Mouse (Mus musculus) brain, embryonic 14.5 days (tissue): Measurements from ENCODE around the gene Unc119b. TPM values are rescaled to one million over a fixed set of nuclear protein-coding genes. Genes with fewer than 3 reads are reported as not detected.
"Not testable (repeated sequence)": the region's sequence is repeated elsewhere in the genome, so short reads cannot be mapped to it uniquely, and the experiment has no call there.

Source experiments
- DNase-seq: peaks from one replicate; pipeline ENCODE4 v3.0.0-alpha.2; 2011; ENCODE audit warnings: low read depth
- CTCF ChIP-seq: fragments of 200-500 bp; IDR thresholded peaks from 2 replicates; pipeline ENCODE4 v1.5.1; 2012; ENCODE audit warnings: inconsistent platforms, mild to moderate bottlenecking, moderate library complexity, borderline replicate concordance; ENCODE audit not compliant: insufficient read depth, insufficient read length; ENCODE audit errors: extremely low read depth
- POLR2A ChIP-seq: fragments of 200-500 bp; IDR thresholded peaks from 2 replicates; pipeline ENCODE4 v1.6.1; 2012; ENCODE audit warnings: mild to moderate bottlenecking, inconsistent platforms, borderline replicate concordance; ENCODE audit not compliant: poor library complexity, insufficient read depth, insufficient read length, severe bottlenecking; ENCODE audit errors: extremely low read depth
- polyA plus RNA-seq: library from polyadenylated mRNA; depleted of rRNA; stranded (reverse); fragments of >200 nt; gene quantifications from 2 replicates; pipeline ENCODE4 v1.2.3, GENCODE M21; 2012

Gene Unc119b
- polyA plus RNA-seq, 1 experiment: 49.7 TPM

DNA sequence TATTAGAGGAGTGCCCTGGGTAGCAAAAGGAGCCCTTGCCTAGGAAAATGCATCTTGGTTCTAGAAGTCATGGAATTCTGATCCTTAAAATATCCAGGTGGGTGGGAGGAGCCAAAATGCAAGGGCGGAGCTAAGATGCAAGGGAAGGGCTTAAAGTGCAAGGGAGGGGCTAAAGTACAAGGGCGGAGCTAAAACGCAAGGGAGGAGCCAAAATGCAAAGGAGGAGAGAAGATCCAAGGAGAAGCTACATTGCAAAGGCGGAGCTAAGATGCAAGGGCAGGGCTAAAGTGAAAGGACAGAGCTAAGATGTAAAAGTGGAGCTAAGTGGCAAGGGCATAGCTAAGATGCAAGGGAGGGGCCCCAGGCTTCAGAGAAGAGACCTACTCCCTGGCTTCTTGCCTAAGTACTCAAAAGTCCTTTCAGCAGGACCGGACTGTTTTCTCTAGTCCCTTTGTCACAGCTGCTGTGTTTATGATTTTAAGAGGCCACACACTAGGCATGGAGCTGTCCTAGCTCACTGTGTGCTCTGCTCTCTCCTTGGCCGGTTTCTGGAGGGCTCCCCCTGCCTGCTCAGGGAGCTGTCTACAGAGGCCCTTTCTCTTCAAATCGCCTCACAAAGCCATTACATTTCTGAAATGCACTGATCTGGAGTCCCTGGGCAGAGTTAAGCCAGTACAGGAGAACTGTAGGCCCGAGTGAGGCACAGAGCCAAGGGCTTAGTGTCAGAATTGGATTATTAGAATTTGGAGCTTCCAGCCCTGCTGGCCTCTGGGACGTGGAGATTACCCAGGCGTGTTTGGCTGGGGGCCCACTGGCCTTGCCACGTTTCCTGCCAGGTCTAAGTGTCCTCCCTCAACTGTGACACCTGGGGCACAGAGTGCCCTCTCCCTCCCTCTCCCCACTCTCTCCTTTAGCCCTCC lies 31.4 kb upstream of the Unc119b start:
- peak; percentile 67 for DNase-seq
- TF ChIP-seq POLR2A: no peak
- TF ChIP-seq CTCF: no peak

DNA sequence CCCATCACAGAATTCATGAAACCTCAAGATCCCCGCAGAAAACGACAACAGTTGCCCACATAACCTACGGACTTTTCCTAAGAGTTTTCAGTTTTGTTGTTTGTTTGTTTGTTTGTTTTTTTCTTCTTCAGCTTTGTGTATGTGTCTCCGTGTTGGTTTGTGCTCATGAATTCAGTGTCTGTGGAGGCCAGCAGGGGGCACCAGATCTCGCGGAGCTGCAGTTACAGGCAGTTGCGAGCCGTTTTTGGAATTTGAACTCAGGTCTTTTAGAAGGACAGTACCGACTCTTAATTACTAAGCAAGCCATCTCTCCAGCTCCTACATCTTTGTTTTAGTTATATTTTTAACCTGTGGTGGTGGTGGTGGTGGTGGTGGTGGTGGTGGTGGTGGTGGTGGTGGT lies 30.6 kb upstream of the Unc119b start:
- TF ChIP-seq POLR2A: no peak
- peak; percentile 51; the same call in 1 of the 2 replicates for TF ChIP-seq CTCF
- no peak for DNase-seq

DNA sequence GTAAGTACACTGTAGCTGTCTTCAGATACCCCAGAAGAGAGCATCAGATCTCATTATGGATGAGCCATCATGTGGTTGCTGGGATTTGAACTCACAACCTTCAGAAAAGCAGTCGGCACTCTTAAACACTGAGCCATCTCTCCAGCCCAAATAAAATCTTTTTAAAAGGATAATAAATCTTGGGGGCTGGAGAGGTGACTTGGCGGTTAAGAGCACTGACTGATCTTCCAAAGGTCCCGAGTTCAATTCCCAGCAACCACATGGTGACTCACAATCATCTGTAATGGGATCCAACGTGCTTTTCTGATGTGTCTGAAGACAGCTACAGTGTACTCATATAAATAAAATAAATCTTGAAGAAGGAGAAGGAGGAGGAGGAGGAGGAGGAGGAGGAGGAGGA lies 29.7 kb upstream of the Unc119b start:
- not testable (repeated sequence) for DNase-seq

DNA sequence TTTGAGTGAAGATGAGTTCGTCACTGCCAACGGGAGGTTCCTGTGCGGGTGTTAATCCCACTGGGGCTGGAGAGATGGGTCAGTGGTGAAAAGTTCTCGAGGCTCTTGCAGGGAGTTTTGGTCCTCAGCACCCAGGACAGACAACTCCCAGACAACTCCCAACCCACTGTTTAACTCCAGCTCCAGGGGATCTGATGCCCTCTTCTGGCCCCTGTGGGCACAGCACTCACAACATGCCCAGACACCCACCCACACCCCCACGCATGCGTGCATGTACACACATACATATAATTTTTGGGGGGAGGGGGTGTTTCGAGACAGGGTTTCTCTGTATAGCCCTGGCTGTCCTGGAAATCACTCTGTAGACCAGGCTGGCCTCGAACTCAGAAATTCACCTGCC lies 28.8 kb upstream of the Unc119b start:
- DNase-seq: peak; percentile 51
- TF ChIP-seq POLR2A: no peak
- peak; percentile 57 for TF ChIP-seq CTCF

DNA sequence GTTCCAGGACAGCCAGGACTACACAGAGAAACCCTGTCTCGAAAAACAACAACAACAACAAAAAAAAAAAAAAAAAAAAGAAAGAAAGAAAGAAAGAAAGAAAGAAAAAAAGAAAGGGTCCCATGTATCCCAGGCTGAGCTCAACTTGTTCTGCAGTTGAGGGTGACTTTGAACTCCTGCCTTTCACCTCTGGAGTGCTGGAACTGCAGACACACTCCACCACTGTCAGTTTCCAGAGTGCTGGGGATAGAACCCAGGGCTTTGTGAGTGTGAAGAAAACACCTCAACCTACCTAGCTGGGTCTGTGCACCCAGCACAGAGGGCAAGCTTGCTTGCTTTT lies 27.1 kb upstream of the Unc119b start:
- not testable (repeated sequence) for DNase-seq

DNA sequence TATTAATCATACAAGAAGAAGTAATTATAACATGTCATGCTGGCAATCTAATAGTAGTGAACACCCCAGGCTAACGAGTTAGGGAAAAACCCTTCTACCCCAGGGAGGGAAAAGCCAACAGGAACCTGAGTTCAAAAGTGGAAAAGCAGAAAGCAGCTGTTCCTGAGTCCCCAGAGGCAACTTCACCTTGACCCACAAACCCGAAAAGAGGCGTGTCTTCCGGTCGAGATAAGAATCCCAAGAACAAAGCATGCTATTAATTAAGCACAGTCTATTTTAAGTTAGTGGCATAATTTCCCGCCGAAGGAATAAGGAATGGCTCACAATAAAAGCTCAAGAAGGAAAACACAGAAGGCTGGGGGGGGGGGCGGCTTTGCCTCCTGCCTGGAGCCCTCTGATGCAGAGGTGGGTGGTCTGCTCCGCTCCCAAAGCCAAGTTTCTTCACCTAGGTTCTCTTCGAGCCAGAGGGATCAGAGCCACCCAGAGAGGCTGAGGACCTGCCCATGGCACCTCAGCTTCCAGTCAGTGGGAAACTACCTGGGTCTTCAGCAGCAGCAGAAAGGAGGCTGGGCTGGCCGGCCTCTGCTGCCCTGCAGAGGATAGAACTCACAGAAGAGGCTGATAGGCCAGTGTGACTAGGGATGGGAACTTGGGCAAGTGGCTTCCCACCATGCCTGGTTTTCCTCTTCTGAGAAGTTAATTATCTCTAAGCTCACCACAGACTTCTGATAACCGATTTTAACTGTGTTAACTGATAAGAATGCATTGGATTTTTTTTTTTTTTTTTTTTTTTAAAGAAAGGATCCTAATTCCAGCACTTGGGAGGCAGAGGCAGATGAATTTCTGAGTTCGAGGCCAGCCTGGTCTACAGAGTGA lies 26.5 kb upstream of the Unc119b start:
- TF ChIP-seq POLR2A (no peak), CTCF (no peak)
- DNase-seq: no peak

DNA sequence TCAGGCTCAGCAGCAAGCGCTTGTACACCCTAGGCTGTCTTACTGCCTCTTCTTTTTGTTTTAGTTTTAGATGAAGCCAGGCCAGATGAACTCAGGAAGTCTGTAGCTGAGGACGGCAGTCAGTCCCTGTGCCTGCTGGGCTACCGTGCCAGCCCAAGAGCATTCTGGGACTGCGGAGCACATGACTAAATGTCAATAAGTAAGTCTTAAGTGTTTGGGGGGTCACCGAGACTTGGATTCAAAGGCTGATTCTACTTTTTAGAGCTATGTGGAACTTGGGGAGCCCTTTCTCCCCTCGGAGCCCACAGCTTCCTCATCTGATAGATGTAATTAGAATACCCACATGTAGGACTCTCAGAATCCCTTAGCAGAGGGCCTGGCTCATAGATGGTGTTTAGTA lies 25.9 kb upstream of the Unc119b start:
- no peak for TF ChIP-seq POLR2A
- TF ChIP-seq CTCF: no peak

DNA sequence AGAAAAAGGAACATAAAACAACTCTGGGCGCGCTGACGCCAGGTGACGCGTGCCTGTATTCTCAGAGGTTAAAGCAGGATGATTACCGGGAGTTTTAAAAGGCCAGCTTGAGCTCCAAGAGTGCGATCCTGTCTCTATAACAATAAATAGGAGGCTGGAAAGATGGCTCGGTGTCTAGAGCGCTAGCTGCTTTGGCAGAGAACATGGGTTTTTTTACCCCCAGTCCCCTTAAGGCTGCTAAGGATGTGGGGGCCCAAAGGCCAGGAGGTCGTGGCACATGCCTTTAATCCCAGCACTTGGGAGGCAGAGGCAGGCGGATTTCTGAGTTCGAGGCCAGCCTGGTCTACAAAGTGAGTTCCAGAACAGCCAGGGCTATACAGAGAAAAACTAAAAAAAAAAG lies 24.4 kb upstream of the Unc119b start:
- TF ChIP-seq CTCF (no peak), POLR2A (no peak)
- DNase-seq: no peak

More for the DNA sequence above, 25.9 kb upstream of the Unc119b start:
- no peak for DNase-seq

DNA sequence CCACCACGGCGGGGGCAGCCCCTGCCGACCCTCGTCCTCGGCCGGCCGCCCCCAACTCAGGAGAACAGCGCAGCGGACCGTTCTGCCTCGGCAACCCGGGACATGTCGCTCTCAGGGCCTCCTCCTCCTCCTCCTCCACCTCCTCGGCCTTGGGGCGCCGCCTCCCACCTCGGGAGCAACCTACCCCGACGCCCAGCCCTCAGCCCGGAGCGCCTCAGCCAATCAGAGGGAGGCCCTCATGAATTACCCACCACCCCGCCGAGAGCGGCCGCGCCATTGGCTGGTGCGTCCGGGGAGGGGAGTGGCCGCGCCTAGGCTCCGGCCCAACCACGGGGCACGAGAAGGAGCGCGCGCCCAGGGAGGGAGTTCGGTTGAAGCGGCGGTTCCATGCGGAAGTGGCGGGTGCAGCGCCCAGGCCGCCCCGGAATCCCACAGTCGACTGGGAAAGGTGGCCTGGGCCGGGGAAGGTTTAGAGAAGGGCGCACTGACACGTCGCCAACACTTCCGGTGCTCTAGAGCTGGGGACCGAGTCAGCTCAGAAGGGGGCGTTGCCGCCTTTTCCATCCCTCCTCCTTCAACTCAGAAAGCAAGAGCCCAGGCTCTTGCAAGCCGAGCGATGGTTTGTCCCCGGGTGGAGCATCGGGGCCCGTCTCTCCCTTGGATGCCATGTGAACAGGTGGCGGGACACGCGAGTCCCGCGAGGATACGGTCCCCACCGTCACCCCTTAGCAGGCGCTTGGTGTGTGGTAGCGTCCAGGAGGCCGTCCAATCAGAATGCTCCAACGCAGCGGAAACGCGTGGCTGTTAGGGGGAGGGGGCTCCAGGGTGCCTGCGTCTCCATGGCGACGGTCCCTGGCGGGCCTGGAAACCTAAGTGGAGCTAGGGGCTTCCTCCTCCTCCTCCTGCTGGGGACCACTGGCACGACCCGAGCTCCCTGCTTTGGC lies 23.5 kb upstream of the Unc119b start, which contains the start of gene Mlec:
Gene Mlec, minus strand, starts transcription at position 140 of the 944 bp plus-strand sequence.
- TF ChIP-seq POLR2A (peak; percentile 90), CTCF (peak; percentile 35; the same call in 1 of the 2 replicates)
- DNase-seq: peak; percentile 99

DNA sequence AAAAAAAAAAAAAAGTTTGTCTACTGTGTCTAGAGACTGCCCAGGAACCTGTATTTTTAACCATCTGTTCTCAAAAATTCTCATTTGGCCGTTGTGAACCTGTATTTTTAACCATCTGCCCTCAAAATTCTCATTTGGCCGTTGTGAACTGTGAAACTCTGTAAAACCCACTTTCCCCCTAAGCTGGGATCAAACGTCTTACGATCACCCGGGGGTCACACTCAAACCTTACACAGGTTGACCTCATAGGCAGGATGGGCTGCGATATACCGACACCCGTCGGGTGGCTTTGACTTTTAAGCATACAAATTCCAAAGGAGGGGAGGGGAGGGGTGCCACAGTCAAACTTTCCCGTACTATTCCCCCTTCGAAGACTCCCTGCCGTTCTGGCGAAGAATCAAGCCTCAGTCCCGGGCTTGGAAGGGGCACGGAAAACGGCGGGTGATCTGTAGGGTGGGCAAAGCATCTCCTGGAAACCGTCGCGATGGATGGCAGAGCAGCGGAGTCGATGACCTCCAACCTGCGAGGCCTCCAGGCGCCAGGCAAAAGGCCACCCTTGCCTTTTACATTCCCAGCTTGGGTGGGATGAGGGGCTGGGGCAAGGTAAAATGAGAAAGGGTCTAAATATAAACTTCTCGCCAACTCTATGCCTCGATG lies 22.3 kb upstream of the Unc119b start:
- TF ChIP-seq CTCF (no peak), POLR2A (no peak)
- peak; percentile 17 for DNase-seq

DNA sequence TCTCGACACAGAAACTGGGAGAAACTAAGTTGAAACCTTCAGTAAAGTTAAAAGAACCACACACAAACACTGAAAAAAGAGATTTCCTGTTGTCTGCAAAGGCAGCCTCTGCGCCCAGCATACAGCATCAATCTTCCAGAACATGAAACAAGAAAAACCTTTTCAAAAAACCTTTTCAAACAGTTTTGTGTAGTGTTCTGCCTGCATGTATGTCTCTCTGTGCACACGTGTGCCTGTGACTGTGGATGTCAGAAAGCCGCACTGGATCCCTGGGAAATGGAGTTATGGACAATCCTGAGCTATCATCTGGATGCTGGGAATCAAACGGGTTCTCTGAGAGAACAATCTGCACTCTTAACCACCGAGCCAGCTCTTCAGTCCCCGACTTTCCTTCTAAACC lies 21.6 kb upstream of the Unc119b start:
- no peak for DNase-seq
- TF ChIP-seq CTCF: no peak
- no peak for TF ChIP-seq POLR2A

DNA sequence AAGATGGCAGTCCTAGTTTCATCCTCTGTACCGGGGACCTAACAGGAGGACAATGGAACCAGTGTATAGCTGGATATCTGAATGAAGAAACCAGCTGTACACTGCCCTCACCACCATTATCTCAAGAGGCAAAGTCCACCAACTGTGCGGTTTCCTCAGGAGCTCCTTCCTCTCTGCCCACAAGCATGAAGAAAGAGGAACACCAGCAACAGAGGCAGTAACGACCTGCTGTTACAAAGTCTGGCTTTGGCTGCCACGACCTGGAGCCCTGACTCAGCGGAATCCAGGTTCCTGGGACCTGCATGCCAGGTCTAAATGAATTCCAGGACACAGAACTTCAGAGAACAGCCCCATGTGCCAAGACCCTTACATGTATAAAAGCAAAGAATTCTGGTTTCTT lies 21.1 kb upstream of the Unc119b start:
- no peak for TF ChIP-seq POLR2A
- no peak for DNase-seq
